Mouse (Mus musculus): Measurements from ENCODE around the gene AW209491. TPM values are rescaled to one million over a fixed set of nuclear protein-coding genes. Genes with fewer than 3 reads are reported as not detected.

AW209491 gene
- polyA plus RNA-seq (2014; fragmentation: Illumina TruSeq; extraction: RNeasy Lipid Tissue Mini Kit (QIAGEN cat#74804); ENCODE audit: low read depth, low replicate concordance), result 12.5 TPM

GRCm38 (mm10) chr13:14629726-14630641 lies at the start of gene AW209491:
TSS of gene AW209491 (plus strand) at chr13:14630154.

GRCm38 (mm10) chr13:14612926-14613529 lies 16.9 kb upstream of the AW209491 start, which contains the start of the genes Mrpl32 and Psma2:
TSS of gene Mrpl32 (minus strand) at chr13:14613165.
TSS of gene Psma2 (plus strand) at chr13:14613240.

Other genes starting within 250 kb of the AW209491 start
- 12.7 TPM for gene Hecw1, start 106.9 kb upstream of the AW209491 start, polyA plus RNA-seq (2014; fragmentation: Illumina TruSeq; extraction: RNeasy Lipid Tissue Mini Kit (QIAGEN cat#74804); ENCODE audit: low read depth, low replicate concordance)
- gene Mrpl32, start 17.0 kb upstream of the AW209491 start, polyA plus RNA-seq (2014; fragmentation: Illumina TruSeq; extraction: RNeasy Lipid Tissue Mini Kit (QIAGEN cat#74804); ENCODE audit: low read depth, low replicate concordance), result 164 TPM
- 59.5 TPM for gene Psma2, start 16.9 kb upstream of the AW209491 start, polyA plus RNA-seq (2014; fragmentation: Illumina TruSeq; extraction: RNeasy Lipid Tissue Mini Kit (QIAGEN cat#74804); ENCODE audit: low read depth, low replicate concordance)

Measured in testis, adult 10 weeks (tissue).